Mouse (Mus musculus): ENCODE measurements around the gene Ncapd2. TPM values are rescaled to one million over a fixed set of nuclear protein-coding genes. Genes with fewer than 3 reads are reported as not detected.

The Ncapd2 gene
- total RNA-seq, 2 experiments from 2014 or later = 42.3 to 51.8 TPM

DNA sequence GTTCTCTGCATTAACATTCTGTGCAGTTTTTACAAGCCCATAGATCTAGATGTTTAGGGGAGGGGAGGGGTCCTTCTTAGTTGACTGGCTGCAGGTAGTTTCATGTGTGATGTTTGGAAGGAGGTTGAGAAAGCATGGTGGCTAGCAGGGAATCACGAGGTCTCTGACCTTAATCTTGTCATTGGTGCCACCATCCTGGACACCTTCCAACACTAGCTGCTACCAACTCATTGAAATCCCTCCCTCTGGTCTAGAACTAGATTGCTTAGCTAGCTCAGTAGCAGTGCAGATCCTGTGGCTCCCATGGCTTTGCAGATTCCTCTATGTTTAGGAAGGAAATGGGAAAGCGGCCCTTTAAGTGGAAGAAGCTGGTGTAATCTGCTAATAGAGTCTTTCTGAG is 25.4 kb upstream of the Ncapd2 start:
- intact Hi-C loops (cut with DNase I) = loop anchor here (5.0 kb wide), 2 partner anchors 145 to 385 kb away; no protein-coding TSS in a partner anchor
- DNase-seq = peak in 1 of 2 experiments; percentile 26

DNA sequence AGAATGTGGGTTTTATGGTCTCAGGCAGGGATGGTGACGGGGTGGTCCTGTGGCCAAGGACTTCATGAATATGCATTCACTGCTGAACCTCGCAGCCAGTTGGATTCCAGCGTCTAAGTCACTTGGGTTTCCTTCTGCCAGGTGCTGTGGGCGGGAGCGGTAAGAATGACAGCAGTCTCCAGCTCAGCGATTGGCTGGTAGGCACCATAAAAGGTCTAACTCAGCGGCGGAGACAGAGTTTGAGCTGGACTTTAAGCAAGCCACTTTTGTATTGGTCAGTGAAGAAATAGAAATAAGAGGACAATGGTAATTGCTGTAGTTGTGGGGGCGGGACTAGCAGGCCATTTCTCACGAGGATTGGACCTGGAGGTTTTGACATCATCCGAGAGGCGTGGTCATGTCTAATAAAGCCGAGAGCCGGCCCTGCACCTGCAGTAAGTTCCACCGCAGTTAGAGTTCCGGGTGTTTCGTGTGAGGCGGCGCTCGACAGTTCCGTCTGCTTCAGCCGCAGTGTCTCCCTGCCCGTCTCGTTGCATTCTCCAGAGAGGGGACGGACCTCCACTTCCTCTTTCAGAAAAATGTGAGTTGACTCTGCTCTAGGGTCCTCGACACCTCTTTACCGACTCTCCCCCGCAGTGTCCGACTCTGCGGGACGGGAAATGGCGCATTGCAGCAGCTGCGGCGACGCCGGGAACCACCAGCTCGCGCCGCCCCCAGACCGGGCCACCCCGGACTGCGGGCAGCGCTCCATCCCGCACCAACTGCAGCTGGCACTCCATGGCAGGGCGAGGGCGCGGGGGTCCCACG is 23.9 kb upstream of the Ncapd2 start, which contains the start of gene Vamp1:
Gene Vamp1 (plus strand): TSS at position 404 of the 807 bp plus-strand sequence.
- intact Hi-C loops (cut with DNase I) = loop anchor here (5.0 kb wide), 2 partner anchors 147 to 387 kb away; no protein-coding TSS in a partner anchor
- peak; percentile 97 for DNase-seq

- no peak for DNase-seq
- intact Hi-C loops (cut with DNase I) = loop anchor here (2.0 kb wide), 1 partner anchor 17 kb away; no protein-coding TSS in a partner anchor
Observed at GRCm38 (mm10) chr6:125213715-125214114, 22.2 kb upstream of the Ncapd2 start.

GRCm38 (mm10) chr6:125213129-125213528 is 21.6 kb upstream of the Ncapd2 start:
- intact Hi-C loops (cut with DNase I) = loop anchor here (2.0 kb wide), 1 partner anchor 16 kb away; no protein-coding TSS in a partner anchor
- DNase-seq = no peak

GRCm38 (mm10) chr6:125212621-125213020 is 21.1 kb upstream of the Ncapd2 start:
- intact Hi-C loops (cut with DNase I) = loop anchor here (2.0 kb wide), 1 partner anchor 16 kb away; no protein-coding TSS in a partner anchor

GRCm38 (mm10) chr6:125210436-125210835 is 18.9 kb upstream of the Ncapd2 start:
- intact Hi-C loops (cut with DNase I) = no loop called here
- no peak for DNase-seq

More at GRCm38 (mm10) chr6:125212621-125213020, 21.1 kb upstream of the Ncapd2 start:
- DNase-seq = no peak

DNA sequence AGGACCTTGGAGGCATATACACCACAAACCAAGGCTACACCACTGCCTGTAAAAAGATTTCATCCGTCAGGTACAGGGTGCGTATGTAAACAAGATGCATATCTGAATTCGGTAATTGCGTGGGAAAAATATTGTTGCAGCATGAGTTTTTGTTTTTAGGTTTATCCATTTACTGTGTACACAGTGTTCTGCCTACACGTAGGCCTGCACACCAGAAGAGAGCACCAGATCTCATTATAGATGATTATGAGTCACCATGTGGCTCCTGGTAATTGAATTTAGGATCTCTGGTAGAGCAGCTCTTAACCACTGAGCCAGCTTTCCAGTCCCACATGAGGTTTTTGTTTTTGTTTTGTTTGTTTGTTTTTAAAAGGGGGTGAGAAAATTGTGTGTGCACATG is 5.7 kb upstream of the Ncapd2 start:
- intact Hi-C loops (cut with DNase I) = loop anchor here (2.0 kb wide), 1 partner anchor 16 kb away; no protein-coding TSS in a partner anchor
- no peak for DNase-seq

DNA sequence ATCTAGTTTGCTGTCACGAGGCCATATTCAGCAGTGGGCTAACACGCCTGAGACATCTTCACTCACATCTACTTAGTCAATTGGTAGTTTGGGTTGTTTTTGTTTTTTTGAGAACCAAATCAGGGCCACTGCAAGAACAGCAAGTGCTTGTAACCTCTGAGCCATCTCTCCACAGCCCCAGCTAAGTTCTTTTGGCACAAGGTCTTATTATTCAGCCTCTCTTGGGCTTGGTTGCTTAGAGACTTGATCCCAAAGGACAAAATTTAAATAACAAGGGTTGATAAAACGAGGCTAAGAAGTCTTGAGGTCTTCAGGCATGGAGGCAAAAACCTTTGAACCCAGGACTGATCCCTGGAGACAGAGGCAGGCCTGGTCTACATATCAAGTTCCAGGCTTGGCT is 4.8 kb upstream of the Ncapd2 start:
- intact Hi-C loops (cut with DNase I) = loop anchor here (2.0 kb wide), 1 partner anchor 16 kb away; no protein-coding TSS in a partner anchor
- DNase-seq = no peak

- DNase-seq = no peak
- intact Hi-C loops (cut with DNase I) = loop anchor here (2.0 kb wide), 1 partner anchor 17 kb away; no protein-coding TSS in a partner anchor
Observed at GRCm38 (mm10) chr6:125195541-125196075, 4.1 kb upstream of the Ncapd2 start.

DNA sequence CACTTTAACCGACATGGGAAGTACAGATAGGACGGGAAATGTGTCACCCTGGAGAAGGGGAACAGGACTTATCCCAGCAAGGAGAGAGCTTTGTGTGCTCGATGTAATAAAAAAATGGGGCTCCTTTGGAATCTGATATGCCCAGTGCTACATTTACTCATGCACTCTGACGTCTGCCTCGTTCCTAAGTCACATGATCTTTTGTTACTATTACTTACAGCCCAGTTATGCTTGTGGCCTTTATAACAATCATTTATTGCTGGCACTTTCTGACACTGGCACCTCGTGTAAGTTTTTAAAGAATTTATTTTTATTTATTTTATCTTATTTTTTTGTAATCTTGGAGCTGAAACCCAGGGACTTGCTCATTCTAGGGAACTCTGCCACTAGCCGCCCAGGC is 1.9 kb upstream of the Ncapd2 start:
- DNase-seq = no peak
- intact Hi-C loops (cut with DNase I) = loop anchor here (5.0 kb wide), 1 partner anchor 96 kb away; the partner anchor contains the start of gene Chd4

- peak in 1 of 2 experiments; percentile 15 for DNase-seq
- intact Hi-C loops (cut with DNase I) = loop anchor here (5.0 kb wide), 1 partner anchor 96 kb away; the partner anchor contains the start of gene Chd4
Observed at GRCm38 (mm10) chr6:125192841-125193240, 1.3 kb upstream of the Ncapd2 start.

DNA sequence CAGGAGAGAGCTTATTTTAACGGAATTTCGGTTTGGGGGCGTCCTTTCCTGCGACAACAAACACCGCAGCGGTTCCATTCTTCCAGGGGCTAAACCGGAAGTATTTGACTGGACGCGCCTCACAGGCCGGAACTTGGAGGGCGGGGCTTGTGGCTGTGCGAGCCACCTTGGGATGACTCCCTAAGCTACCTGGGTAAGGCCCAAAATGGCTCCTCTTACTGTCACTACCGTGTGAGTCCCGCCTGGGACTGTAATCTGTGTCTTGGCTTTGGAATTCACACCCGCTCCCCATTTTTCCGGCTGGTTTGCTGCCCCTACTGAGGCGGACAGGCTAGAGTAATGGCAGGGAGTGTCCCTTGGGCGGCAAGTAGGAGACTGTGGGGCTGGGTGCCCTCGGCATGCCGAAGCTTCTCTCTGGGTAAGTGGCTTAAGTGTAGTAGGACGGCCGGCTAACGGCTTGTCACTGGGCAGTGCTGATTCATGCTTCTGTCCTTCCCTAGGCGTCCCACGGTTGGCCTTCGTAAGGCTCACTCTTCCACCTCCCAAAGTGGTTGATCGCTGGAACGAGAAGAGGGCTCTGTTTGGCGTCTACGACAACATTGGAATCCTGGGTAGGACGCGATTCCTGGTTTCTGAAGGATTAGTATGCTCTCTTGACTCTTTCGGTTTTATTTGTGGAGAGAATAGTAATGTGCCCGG is 664 bp upstream of the Ncapd2 start:
- intact Hi-C loops (cut with DNase I) = loop anchor here (5.0 kb wide), 1 partner anchor 95 kb away; the partner anchor contains the start of gene Chd4
- peak; percentile 95 for DNase-seq

DNA sequence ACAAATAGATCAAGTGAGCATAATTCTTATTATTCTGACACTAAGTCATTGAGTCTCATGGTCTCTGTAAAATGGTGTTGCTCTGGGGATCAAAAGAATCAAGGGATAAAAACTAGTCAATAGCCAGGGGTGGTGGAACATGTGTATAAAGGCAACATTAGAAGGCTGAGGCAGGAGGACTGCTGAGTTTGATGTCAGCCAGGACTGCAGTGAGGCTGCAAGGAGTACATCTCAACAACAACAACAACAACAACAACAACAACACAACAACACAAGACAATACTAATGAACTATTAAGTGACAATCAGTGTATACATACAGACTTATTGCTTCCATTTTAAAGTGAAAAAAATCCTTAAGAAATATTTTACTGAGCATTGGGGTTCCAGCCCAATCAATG is 685 bp downstream of the Ncapd2 start:
- no peak for DNase-seq
- intact Hi-C loops (cut with DNase I) = loop anchor here (2.0 to 5.0 kb wide), 2 partner anchors 20 to 94 kb away; partner anchors contain the start of gene Chd4

- no peak for DNase-seq
- intact Hi-C loops (cut with DNase I) = loop anchor here (5.0 kb wide), 1 partner anchor 74 kb away; no protein-coding TSS in a partner anchor
Observed at GRCm38 (mm10) chr6:125186203-125186602, 5.3 kb downstream of the Ncapd2 start.

DNA sequence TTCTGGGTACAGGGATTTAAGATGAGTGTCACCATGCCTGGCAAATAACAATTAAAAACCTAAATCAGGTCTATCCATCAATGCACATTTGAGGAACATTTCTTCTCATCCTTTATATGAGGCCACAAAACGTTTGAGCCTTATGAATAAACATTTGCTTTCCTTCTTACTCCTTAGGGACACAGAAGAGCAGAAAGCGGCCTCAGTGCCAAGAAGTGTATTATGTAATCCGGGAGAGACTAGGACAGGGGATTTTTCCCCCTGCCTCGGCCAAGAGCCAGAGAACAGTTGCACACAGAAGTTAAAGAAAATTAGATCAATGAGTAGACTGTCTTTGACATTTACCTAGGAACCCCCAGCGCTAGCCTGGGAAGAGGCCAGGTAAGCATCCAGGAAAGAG is 9.4 kb downstream of the Ncapd2 start:
- intact Hi-C loops (cut with DNase I) = no loop called here
- DNase-seq = peak in 1 of 2 experiments; percentile 19

- intact Hi-C loops (cut with DNase I) = no loop called here
- DNase-seq = no peak
Observed at GRCm38 (mm10) chr6:125179601-125180000, 11.9 kb downstream of the Ncapd2 start.

DNA sequence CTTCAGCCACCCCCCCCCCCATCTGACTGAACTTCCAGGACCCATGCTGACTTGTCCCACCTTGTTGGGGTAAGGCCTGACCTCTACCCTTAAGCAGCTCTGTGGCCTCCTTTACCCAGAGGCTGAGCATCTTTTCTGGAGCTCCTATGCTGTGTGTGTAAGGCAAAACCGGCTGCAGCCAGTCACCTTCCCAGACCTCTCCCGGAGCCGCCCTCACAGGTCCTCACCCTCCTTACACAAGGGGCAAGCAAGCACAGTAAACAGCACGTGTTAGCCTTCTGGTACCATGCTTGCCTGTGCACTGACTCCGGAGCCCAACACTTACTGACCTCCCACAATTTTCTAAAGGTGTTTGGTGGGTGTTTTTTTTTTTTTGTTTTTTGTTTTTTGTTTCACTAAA is 16.0 kb downstream of the Ncapd2 start:
- DNase-seq = no peak
- intact Hi-C loops (cut with DNase I) = no loop called here

- DNase-seq = no peak
- intact Hi-C loops (cut with DNase I) = no loop called here
Observed at GRCm38 (mm10) chr6:125173256-125173655, 18.2 kb downstream of the Ncapd2 start.

DNA sequence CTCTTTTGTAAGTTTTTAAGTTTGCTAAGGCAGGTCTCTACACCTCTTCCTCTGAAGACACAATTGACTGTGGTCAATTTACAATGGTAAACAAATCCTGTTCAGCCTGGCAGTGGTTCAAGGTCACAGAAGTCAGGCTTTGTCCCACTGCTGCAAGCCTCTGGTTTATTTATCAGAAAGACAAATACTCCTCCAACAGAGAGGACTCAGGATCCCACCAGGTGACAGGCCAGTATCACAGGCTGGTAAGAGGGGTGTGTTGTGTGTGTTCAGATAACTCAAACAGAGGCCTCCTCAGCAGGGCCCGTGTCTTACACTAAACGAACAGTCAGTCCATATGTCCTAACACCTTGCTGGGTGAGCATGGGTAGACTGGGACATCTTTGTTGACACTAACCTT is 19.0 kb downstream of the Ncapd2 start:
- intact Hi-C loops (cut with DNase I) = no loop called here
- no peak for DNase-seq

GRCm38 (mm10) chr6:125170194-125170593 is 21.3 kb downstream of the Ncapd2 start:
- no peak for DNase-seq
- intact Hi-C loops (cut with DNase I) = loop anchor here (2.0 kb wide), 1 partner anchor 21 kb away; the partner anchor contains the start of genes Mrpl51 and Ncapd2

Measured in heart, postnatal 10 days (tissue).